Mouse (Mus musculus) neural tube, embryonic 14.5 days (tissue): ENCODE measurements around the gene Tapt1. TPM values are rescaled to one million over a fixed set of nuclear protein-coding genes. Genes with fewer than 3 reads are reported as not detected.

ENCODE experiments used
- ATAC-seq: fragments of 200-750 bp; cut with Nextera tagmentation; 2 replicates; pipeline ENCODE4 v1.8.0; 2017; ENCODE audit warnings: low read depth, mild to moderate bottlenecking, moderate TSS enrichment, moderate library complexity
- H3K27ac ChIP-seq: fragments of 300-500 bp; sonication (generic); 2 replicates; pipeline ENCODE4 v1.5.1; 2014; ENCODE audit warnings: low read depth, mild to moderate bottlenecking, control low read depth, low read length, moderate library complexity, mixed read lengths
- H3K27me3 ChIP-seq: fragments of 300-500 bp; sonication (generic); 2 replicates; pipeline ENCODE4 v1.6.1; 2014; ENCODE audit warnings: low read length; ENCODE audit not compliant: control insufficient read depth, insufficient read depth
- H3K36me3 ChIP-seq: fragments of 300-500 bp; sonication (generic); 2 replicates; pipeline ENCODE4 v1.6.1; 2014; ENCODE audit warnings: low read length, mixed read lengths; ENCODE audit not compliant: control insufficient read depth, insufficient read depth
- H3K4me1 ChIP-seq: fragments of 300-500 bp; sonication (generic); 2 replicates; pipeline ENCODE4 v1.6.1; 2014; ENCODE audit warnings: low read length; ENCODE audit not compliant: control insufficient read depth, insufficient read depth
- H3K4me2 ChIP-seq: fragments of 300-500 bp; sonication (generic); 2 replicates; pipeline ENCODE4 v1.6.1; 2014; ENCODE audit warnings: mild to moderate bottlenecking, low read depth, low read length, control low read depth
- H3K4me3 ChIP-seq: fragments of 300-500 bp; sonication (generic); 2 replicates; pipeline ENCODE4 v1.5.1; 2014; ENCODE audit warnings: low read depth, low read length, control low read depth, mixed read lengths
- H3K9ac ChIP-seq: fragments of 300-500 bp; sonication (generic); replicated peaks from 2 replicates; pipeline ENCODE4 v1.6.1; 2014; ENCODE audit warnings: low read depth, mild to moderate bottlenecking, control low read depth, low read length, mixed read lengths
- H3K9me3 ChIP-seq: fragments of 300-500 bp; sonication (generic); 2 replicates; pipeline ENCODE4 v1.6.1; 2016; ENCODE audit warnings: low read length; ENCODE audit not compliant: control insufficient read depth
- WGBS: fragments of 180-500 bp; shearing (Covaris S2); extraction: QIAGEN DNeasy Blood & Tissue Kit; methylation state at CpG from one replicate; pipeline ENCODE4 v1.1.7; 2014; 5-methylcytosine and 5-hydroxymethylcytosine counted together
- polyA plus RNA-seq: library from polyadenylated mRNA; unstranded; fragments of >200 nt; fragmentation: Nextera tagmentation; extraction: Ambion mirVana; gene quantifications from 2 replicates; pipeline ENCODE4 v1.2.1, GENCODE M21; 2014

Gene Tapt1
- polyA plus RNA-seq, 1 experiment from 2014 or later: 42.4 TPM

GRCm38 (mm10) chr5:44224251-44224650 is 2.2 kb downstream of the Tapt1 start:
- Histone ChIP-seq H3K27ac (no peak overlapping the region), H3K27me3 (no peaks in the 10 kb centered on the region), H3K9ac (no peak overlapping the region), H3K36me3 (no peaks in the 10 kb centered on the region), H3K4me3 (no peak overlapping the region), H3K9me3 (no peaks in the 10 kb centered on the region), H3K4me1 (peaks cover 22% of the 10 kb centered on the region), H3K4me2 (peak overlapping the region; percentile 77)
- WGBS: 19% methylated on average over 6 of the region's 6 CpGs
- no peak for ATAC-seq

- H3K9me3 ChIP-seq: no peaks in the 10 kb centered on the region
- H3K4me2 ChIP-seq: no peak overlapping the region
- no peak for ATAC-seq
- H3K4me1 ChIP-seq: peaks cover 22% of the 10 kb centered on the region
- H3K36me3 ChIP-seq: no peaks in the 10 kb centered on the region
- H3K27me3 ChIP-seq: no peaks in the 10 kb centered on the region
- H3K27ac ChIP-seq: no peak overlapping the region
- H3K9ac ChIP-seq: no peak overlapping the region
- WGBS: 93% methylated on average over 16 of the region's 16 CpGs
- H3K4me3 ChIP-seq: no peak overlapping the region
Measured at GRCm38 (mm10) chr5:44223341-44223881, 3.0 kb downstream of the Tapt1 start.

- no peak overlapping the region for H3K4me3 ChIP-seq
- no peaks in the 10 kb centered on the region for H3K27me3 ChIP-seq
- H3K36me3 ChIP-seq: no peaks in the 10 kb centered on the region
- ATAC-seq: no peak
- H3K4me2 ChIP-seq: no peak overlapping the region
- WGBS: 97% methylated on average over 7 of the region's 7 CpGs
- no peaks in the 10 kb centered on the region for H3K9me3 ChIP-seq
- H3K9ac ChIP-seq: no peak overlapping the region
- H3K27ac ChIP-seq: no peak overlapping the region
- H3K4me1 ChIP-seq: peaks cover 15% of the 10 kb centered on the region
Measured at GRCm38 (mm10) chr5:44220430-44220829, 6.0 kb downstream of the Tapt1 start.

GRCm38 (mm10) chr5:44219871-44220270 is 6.6 kb downstream of the Tapt1 start:
- H3K4me3 ChIP-seq: no peak overlapping the region
- no peak overlapping the region for H3K27ac ChIP-seq
- H3K4me2 ChIP-seq: no peak overlapping the region
- no peak for ATAC-seq
- 90% methylated on average over 4 of the region's 4 CpGs for WGBS
- H3K27me3 ChIP-seq: no peaks in the 10 kb centered on the region
- H3K4me1 ChIP-seq: peaks cover 9% of the 10 kb centered on the region; the same call in 1 of the 2 replicates
- no peaks in the 10 kb centered on the region for H3K9me3 ChIP-seq
- no peaks in the 10 kb centered on the region for H3K36me3 ChIP-seq
- H3K9ac ChIP-seq: no peak overlapping the region

GRCm38 (mm10) chr5:44218483-44218882 is 7.9 kb downstream of the Tapt1 start:
- H3K4me1 ChIP-seq: no peaks in the 10 kb centered on the region
- H3K27ac ChIP-seq: no peak overlapping the region
- no peak overlapping the region for H3K4me3 ChIP-seq
- H3K9me3 ChIP-seq: no peaks in the 10 kb centered on the region
- H3K9ac ChIP-seq: no peak overlapping the region
- WGBS: 86% methylated on average over 4 of the region's 4 CpGs
- H3K4me2 ChIP-seq: no peak overlapping the region
- no peaks in the 10 kb centered on the region for H3K27me3 ChIP-seq
- no peaks in the 10 kb centered on the region for H3K36me3 ChIP-seq
- ATAC-seq: no peak

GRCm38 (mm10) chr5:44217685-44218041 is 8.8 kb downstream of the Tapt1 start:
- no peaks in the 10 kb centered on the region for H3K36me3 ChIP-seq
- H3K27me3 ChIP-seq: no peaks in the 10 kb centered on the region
- no peak overlapping the region for H3K4me2 ChIP-seq
- ATAC-seq: no peak
- H3K4me3 ChIP-seq: no peak overlapping the region
- H3K9me3 ChIP-seq: no peaks in the 10 kb centered on the region
- no peak overlapping the region for H3K9ac ChIP-seq
- no peak overlapping the region for H3K27ac ChIP-seq
- 87% methylated on average over 5 of the region's 5 CpGs for WGBS
- H3K4me1 ChIP-seq: no peaks in the 10 kb centered on the region

GRCm38 (mm10) chr5:44217041-44217684 is 9.3 kb downstream of the Tapt1 start:
- Histone ChIP-seq H3K27me3 (no peaks in the 10 kb centered on the region), H3K36me3 (no peaks in the 10 kb centered on the region), H3K4me2 (no peak overlapping the region), H3K27ac (no peak overlapping the region), H3K9ac (no peak overlapping the region), H3K4me1 (no peaks in the 10 kb centered on the region), H3K9me3 (no peaks in the 10 kb centered on the region), H3K4me3 (no peak overlapping the region)
- no peak for ATAC-seq
- 87% methylated on average over 8 of the region's 8 CpGs for WGBS

GRCm38 (mm10) chr5:44215118-44215517 is 11.3 kb downstream of the Tapt1 start:
- H3K9ac ChIP-seq: no peak overlapping the region
- H3K4me2 ChIP-seq: no peak overlapping the region
- no peaks in the 10 kb centered on the region for H3K36me3 ChIP-seq
- no peaks in the 10 kb centered on the region for H3K9me3 ChIP-seq
- H3K27ac ChIP-seq: no peak overlapping the region
- no peaks in the 10 kb centered on the region for H3K4me1 ChIP-seq
- no peaks in the 10 kb centered on the region for H3K27me3 ChIP-seq
- ATAC-seq: no peak
- no peak overlapping the region for H3K4me3 ChIP-seq

GRCm38 (mm10) chr5:44214025-44214424 is 12.4 kb downstream of the Tapt1 start:
- H3K9me3 ChIP-seq: no peaks in the 10 kb centered on the region
- H3K27me3 ChIP-seq: no peaks in the 10 kb centered on the region
- no peak for ATAC-seq
- no peak overlapping the region for H3K27ac ChIP-seq
- no peak overlapping the region for H3K4me2 ChIP-seq
- no peaks in the 10 kb centered on the region for H3K4me1 ChIP-seq
- no peak overlapping the region for H3K9ac ChIP-seq
- no peak overlapping the region for H3K4me3 ChIP-seq
- 80% methylated on average over 2 of the region's 2 CpGs for WGBS
- no peaks in the 10 kb centered on the region for H3K36me3 ChIP-seq
